8 mouse cellular contexts compared by ENCODE assay signal in genomic region chr1:88701870-88702661, GRCm38 (mm10). TPM values are rescaled to one million over a fixed set of nuclear protein-coding genes. Genes with fewer than 3 reads are reported as not detected.
DNase-seq lines count a peak whose midpoint lies in the region; ATAC-seq and TF ChIP-seq lines count a peak whose summit lies in the region.

Gene Arl4c, minus strand, starts transcription at chr1:88702221.

- peak within 1 kb of the TSS; percentile 78 for H3K4me3 ChIP-seq in intestine, postnatal 0 days (ENCODE audit: low read depth, low read length)
- peak within 1 kb of the TSS; percentile 91 for H3K4me3 ChIP-seq in limb, embryonic 10.5 days
- peak within 1 kb of the TSS; percentile 92 for H3K4me3 ChIP-seq in midbrain, embryonic 11.5 days (ENCODE audit: low read depth, low read length)

- H3K9me3 ChIP-seq in intestine, postnatal 0 days (ENCODE audit: control insufficient read depth), result no peaks in the 10 kb centered on the region
- no peaks in the 10 kb centered on the region for H3K9me3 ChIP-seq in limb, embryonic 10.5 days (replicated peaks)
- no peaks in the 10 kb centered on the region for H3K9me3 ChIP-seq in midbrain, embryonic 11.5 days (ENCODE audit: control insufficient read depth, low read length)

- DNase-seq in adrenal gland, adult 8-10 months, result peak; percentile 70
- DNase-seq in embryo, embryonic 11.5 days (ENCODE audit: low read depth, low spot score), result peak; percentile 69
- DNase-seq in limb, embryonic 10.5 days (ENCODE audit: low spot score), result peak; percentile 97
- DNase-seq in midbrain, embryonic 11.5 days (ENCODE audit: low spot score, missing footprints), result peak; percentile 99
- peak; percentile 81 for DNase-seq in right cerebral cortex, postnatal 4 days

- no peaks in the 10 kb centered on the region for H3K36me3 ChIP-seq in intestine, postnatal 0 days (ENCODE audit: control insufficient read depth, insufficient read depth)
- H3K36me3 ChIP-seq in limb, embryonic 10.5 days, result peaks cover 7% of the 10 kb centered on the region
- no peaks in the 10 kb centered on the region; the same call in none of the 2 replicates for H3K36me3 ChIP-seq in midbrain, embryonic 11.5 days (ENCODE audit: control insufficient read depth, insufficient read depth, low read length)

- TF ChIP-seq CTCF in intestine, postnatal 0 days (IDR thresholded peaks at IDR 0.05; ENCODE audit: low read depth), result no peak

- peak within 1 kb of the TSS; percentile 99 for H3K4me2 ChIP-seq in intestine, postnatal 0 days (replicated peaks; ENCODE audit: low read depth)
- peak within 1 kb of the TSS; percentile 71 for H3K4me2 ChIP-seq in midbrain, embryonic 11.5 days

- no peaks in the 10 kb centered on the region for H3K4me1 ChIP-seq in intestine, postnatal 0 days (replicated peaks; ENCODE audit: control insufficient read depth, insufficient read depth, low read length)
- H3K4me1 ChIP-seq in limb, embryonic 10.5 days, result peaks cover 49% of the 10 kb centered on the region
- H3K4me1 ChIP-seq in midbrain, embryonic 11.5 days (ENCODE audit: control insufficient read depth, insufficient read depth, low read length), result peaks cover 14% of the 10 kb centered on the region

- peak within 1 kb of the TSS; percentile 57 for H3K27ac ChIP-seq in intestine, postnatal 0 days (ENCODE audit: low read depth, low read length)
- H3K27ac ChIP-seq in limb, embryonic 10.5 days, result peak within 1 kb of the TSS; percentile 97
- peak within 1 kb of the TSS; percentile 92 for H3K27ac ChIP-seq in midbrain, embryonic 11.5 days (ENCODE audit: low read depth, low read length)

- 0 out of 2 replicates have a peak, but pooled peaks cover 9% of the 10 kb centered on the region for H3K27me3 ChIP-seq in intestine, postnatal 0 days (replicated peaks; ENCODE audit: control insufficient read depth, insufficient read depth, low read length)
- H3K27me3 ChIP-seq in limb, embryonic 10.5 days (ENCODE audit: low read depth, poor library complexity, severe bottlenecking), result peaks cover 13% of the 10 kb centered on the region; the same call in 1 of the 2 replicates
- H3K27me3 ChIP-seq in midbrain, embryonic 11.5 days (ENCODE audit: control insufficient read depth, insufficient read depth, low read length), result peaks cover 2% of the 10 kb centered on the region

- peak within 1 kb of the TSS; percentile 66 for H3K9ac ChIP-seq in intestine, postnatal 0 days (ENCODE audit: low read depth, low read length)
- H3K9ac ChIP-seq in midbrain, embryonic 11.5 days (ENCODE audit: low read length), result peak within 1 kb of the TSS; percentile 97

- ATAC-seq in granulocyte monocyte progenitor cell, adult 5-6 weeks (replicated peaks; ENCODE audit: poor library complexity, severe bottlenecking), result peak; percentile 69
- peak; percentile 71 for ATAC-seq in intestine, postnatal 0 days
- ATAC-seq in midbrain, embryonic 11.5 days (ENCODE audit: low FRiP score), result peak; percentile 88
- no peak for ATAC-seq in erythroid progenitor cell, adult 5-6 weeks (replicated peaks; ENCODE audit: low FRiP score, poor library complexity, severe bottlenecking)

- 2% methylated on average over 89 of the region's 91 CpGs for WGBS in intestine, postnatal 0 days
- under 1% methylated on average over 89 of the region's 91 CpGs for WGBS in limb, embryonic 10.5 days
- WGBS in midbrain, embryonic 11.5 days, result under 1% methylated on average over 87 of the region's 91 CpGs

RNA-seq across cellular contexts. Expression of gene Arl4c, which starts in this region (rescaled TPM):
- total RNA-seq in adrenal gland, adult 8-10 months (2022), result 10 to 100 TPM; 17.6 to 19.9 (median 18.2) TPM
- total RNA-seq in granulocyte monocyte progenitor cell, adult 5-6 weeks (2014; fragmentation: Nextera tagmentation), result 3.6 TPM in 2 replicates
- total RNA-seq in granulocyte monocyte progenitor cell, adult 5-6 weeks (2017), result 3.7 and 4.5 TPM in 2 replicates
- polyA plus RNA-seq in intestine, postnatal 0 days (2015; fragmentation: Nextera tagmentation; extraction: Ambion mirVana), result 2.3 and 2.6 TPM in 2 replicates
- polyA plus RNA-seq in limb, embryonic 10.5 days (2016; fragmentation: Nextera tagmentation; extraction: Ambion mirVana), result 9.0 and 9.4 TPM in 2 replicates
- 12.0 and 12.1 TPM in 2 replicates for polyA plus RNA-seq in midbrain, embryonic 11.5 days (2014; fragmentation: Nextera tagmentation; extraction: Ambion mirVana)
- total RNA-seq in erythroid progenitor cell, adult 5-6 weeks (2015; ENCODE audit: low replicate concordance), result 2.9 and 4.0 TPM in 2 replicates
- 2.6 and 4.7 TPM in 2 replicates for total RNA-seq in erythroid progenitor cell, adult 5-6 weeks (2017; ENCODE audit: low replicate concordance)
